Mouse (Mus musculus): Measurements from ENCODE around the gene 1700019D03Rik. TPM values are rescaled to one million over a fixed set of nuclear protein-coding genes. Genes with fewer than 3 reads are reported as not detected.
"Not testable (repeated sequence)": the region's sequence is repeated elsewhere in the genome, so short reads cannot be mapped to it uniquely, and the experiment has no call there.

Gene 1700019D03Rik
- total RNA-seq, 2 experiments from 2014 or later, result 6.8 to 14.9 TPM

- DNase-seq (ENCODE audit: low spot score in 2 of 2), result peak; percentile 69 to 74
Observed at GRCm38 (mm10) chr1:52955102-52955501, 64.9 kb downstream of the 1700019D03Rik start.

- DNase-seq (ENCODE audit: low spot score in 2 of 2), result no peak
Observed at GRCm38 (mm10) chr1:52954456-52954855, 65.5 kb downstream of the 1700019D03Rik start.

- no peak for DNase-seq (ENCODE audit: low spot score in 2 of 2)
Observed at GRCm38 (mm10) chr1:52953548-52953947, 66.4 kb downstream of the 1700019D03Rik start.

GRCm38 (mm10) chr1:52952551-52953397 is 67.2 kb downstream of the 1700019D03Rik start:
- peak; percentile 19 to 20 for DNase-seq (ENCODE audit: low spot score in 2 of 2)

- DNase-seq (ENCODE audit: low spot score in 2 of 2), result peak in 1 of 2 experiments; percentile 25
Observed at GRCm38 (mm10) chr1:52952143-52952542, 67.8 kb downstream of the 1700019D03Rik start.

- no peak for DNase-seq (ENCODE audit: low spot score in 2 of 2)
Observed at GRCm38 (mm10) chr1:52951146-52951868, 68.7 kb downstream of the 1700019D03Rik start.

GRCm38 (mm10) chr1:52947895-52948294 is 72.1 kb downstream of the 1700019D03Rik start:
- no peak for DNase-seq (ENCODE audit: low spot score in 2 of 2)

- DNase-seq (ENCODE audit: low spot score in 2 of 2), result no peak
Observed at GRCm38 (mm10) chr1:52939021-52939420, 81.0 kb downstream of the 1700019D03Rik start.

GRCm38 (mm10) chr1:52934494-52934893 is 85.5 kb downstream of the 1700019D03Rik start:
- no peak for DNase-seq (ENCODE audit: low spot score in 2 of 2)

GRCm38 (mm10) chr1:52924482-52924881 is 95.5 kb downstream of the 1700019D03Rik start:
- DNase-seq (ENCODE audit: low spot score in 2 of 2), result not testable (repeated sequence)

DNA sequence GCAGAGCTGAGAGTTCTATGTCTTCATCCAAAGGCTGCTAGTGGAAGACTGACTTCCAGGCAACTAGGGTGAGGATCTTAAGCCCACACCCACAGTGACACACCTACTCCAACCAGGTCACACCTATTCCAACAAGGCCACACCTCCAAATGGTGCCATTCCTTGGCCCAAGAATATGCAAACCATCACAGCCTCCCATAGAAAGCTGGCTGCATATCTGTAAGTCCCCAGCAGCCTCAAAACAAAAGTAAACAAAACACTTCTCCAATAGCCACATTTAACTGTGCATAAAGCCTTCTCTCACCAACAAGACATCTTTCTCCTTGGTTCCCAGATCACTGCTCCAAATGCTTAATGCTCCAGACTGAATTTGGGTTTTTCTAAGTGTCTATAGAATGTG is 101.1 kb downstream of the 1700019D03Rik start:
- not testable (repeated sequence) for DNase-seq (ENCODE audit: low spot score in 2 of 2)

DNA sequence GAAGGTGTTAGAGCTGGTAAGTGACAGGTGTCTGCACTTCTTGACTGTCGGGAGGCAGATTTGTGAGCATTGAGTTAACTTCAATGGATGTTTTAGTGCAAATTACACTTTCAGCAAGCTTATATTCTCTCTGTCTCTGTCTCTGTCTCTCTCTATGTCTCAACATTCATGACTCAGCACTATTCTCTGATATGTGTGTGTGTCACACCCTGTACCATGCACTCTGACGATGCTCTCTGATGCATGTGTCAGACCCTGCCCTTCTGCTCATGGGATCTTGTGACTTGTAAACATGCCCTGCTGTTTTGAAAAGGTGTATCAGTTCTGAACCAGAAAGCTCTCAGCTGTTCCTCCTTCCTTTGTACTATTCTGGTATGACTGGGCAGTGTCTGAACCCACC is 103.3 kb downstream of the 1700019D03Rik start:
- no peak for DNase-seq (ENCODE audit: low spot score in 2 of 2)

DNA sequence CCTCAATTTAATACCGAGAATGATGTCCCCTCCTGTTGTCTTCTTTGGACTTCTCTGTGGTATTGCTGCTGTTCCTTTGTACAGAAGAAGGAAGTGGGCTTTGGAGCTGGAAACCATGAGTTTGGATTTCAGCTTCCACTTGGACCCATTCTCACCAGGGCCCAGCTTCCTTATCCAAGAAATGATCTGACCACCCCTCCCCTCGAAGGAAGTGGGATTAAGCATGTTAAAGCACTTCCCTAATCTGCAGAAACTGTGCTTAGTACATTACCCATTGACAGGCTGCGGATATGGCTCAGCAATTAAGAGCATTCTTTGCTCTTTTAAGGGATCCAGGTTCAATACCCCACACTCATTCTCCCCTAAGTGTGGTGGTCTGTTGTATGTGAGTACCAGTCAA is 110.2 kb downstream of the 1700019D03Rik start:
- DNase-seq (ENCODE audit: low spot score in 2 of 2), result no peak

DNA sequence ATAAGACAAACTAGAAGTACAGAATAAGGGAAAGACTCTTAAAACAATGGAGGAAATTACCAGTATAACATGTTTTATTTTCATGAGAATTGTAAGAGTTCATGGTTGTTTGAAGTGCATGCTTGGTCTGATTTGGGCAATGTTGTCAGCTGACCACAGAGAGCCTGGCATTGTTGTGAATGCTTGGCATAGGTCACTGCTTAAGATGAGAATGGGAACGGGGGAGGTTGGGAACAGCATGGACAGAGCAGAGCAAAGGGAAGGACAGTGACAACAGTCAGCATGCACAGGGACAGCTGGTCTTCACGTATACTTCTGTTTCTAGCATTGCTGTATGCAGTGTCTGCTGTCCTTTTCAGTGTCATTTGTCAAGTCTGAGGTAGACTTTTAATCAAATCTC is 135.8 kb downstream of the 1700019D03Rik start:
- DNase-seq (ENCODE audit: low spot score in 2 of 2), result no peak

Other genes starting within 250 kb of the 1700019D03Rik start
- 10 to 100 TPM; 38.1 to 43.3 TPM for gene Inpp1, start 202.5 kb downstream of the 1700019D03Rik start, total RNA-seq (2021)
- gene Hibch, start 175.2 kb downstream of the 1700019D03Rik start, total RNA-seq (2021), result 10 to 100 TPM; 12.3 to 15.3 TPM
- under 1 TPM; 0.26 to 0.40 TPM for gene Mstn, start 41.5 kb upstream of the 1700019D03Rik start, total RNA-seq (2021)
- not detected for gene 1700019A02Rik, start 167.5 kb upstream of the 1700019D03Rik start, total RNA-seq (2021)

Measured in left cerebral cortex, adult 18-20 months (tissue).